Mouse (Mus musculus) intestine, postnatal 0 days (tissue): ENCODE measurements around the gene Dtx3. TPM values are rescaled to one million over a fixed set of nuclear protein-coding genes. Genes with fewer than 3 reads are reported as not detected.

Experiments
- ATAC-seq: fragments of 200-750 bp; cut with Nextera tagmentation; 2 replicates; pipeline ENCODE4 v1.8.0; 2017; ENCODE audit warnings: mild to moderate bottlenecking, moderate TSS enrichment, moderate library complexity
- H3K27ac ChIP-seq: fragments of 300-500 bp; sonication (generic); 2 replicates; pipeline ENCODE4 v1.5.1; 2014; ENCODE audit warnings: mild to moderate bottlenecking, low read depth, low read length, moderate library complexity
- H3K27me3 ChIP-seq: fragments of 300-500 bp; sonication (generic); replicated peaks from 2 replicates; pipeline ENCODE4 v1.6.1; 2014; ENCODE audit warnings: low read length, mixed read lengths; ENCODE audit not compliant: control insufficient read depth, insufficient read depth
- H3K36me3 ChIP-seq: fragments of 300-500 bp; sonication (generic); 2 replicates; pipeline ENCODE4 v1.6.1; 2014; ENCODE audit warnings: mild to moderate bottlenecking, moderate library complexity; ENCODE audit not compliant: control insufficient read depth, insufficient read depth
- H3K4me1 ChIP-seq: fragments of 300-500 bp; sonication (generic); replicated peaks from 2 replicates; pipeline ENCODE4 v1.6.1; 2014; ENCODE audit warnings: antibody characterized with exemption, low read length, mixed read lengths; ENCODE audit not compliant: control insufficient read depth, insufficient read depth
- H3K4me2 ChIP-seq: fragments of 300-500 bp; sonication (generic); replicated peaks from 2 replicates; pipeline ENCODE4 v1.6.1; 2014; ENCODE audit warnings: low read depth, mild to moderate bottlenecking, moderate library complexity
- H3K4me3 ChIP-seq: fragments of 300-500 bp; sonication (generic); 2 replicates; pipeline ENCODE4 v1.5.1; 2014; ENCODE audit warnings: low read depth, low read length
- H3K9ac ChIP-seq: fragments of 300-500 bp; sonication (generic); 2 replicates; pipeline ENCODE4 v1.6.1; 2014; ENCODE audit warnings: mild to moderate bottlenecking, low read depth, low read length
- H3K9me3 ChIP-seq: fragments of 300-500 bp; sonication (generic); 2 replicates; pipeline ENCODE4 v1.6.1; 2016; ENCODE audit warnings: mixed run types; ENCODE audit not compliant: control insufficient read depth
- CTCF ChIP-seq: sonication (generic); IDR thresholded peaks from 2 replicates; pipeline ENCODE4 v1.5.1; 2016; ENCODE audit warnings: low read depth, mild to moderate bottlenecking, control low read depth, antibody characterized with exemption, moderate library complexity
- WGBS: fragments of 180-500 bp; shearing (Covaris S2); extraction: QIAGEN DNeasy Blood & Tissue Kit; methylation state at CpG from one replicate; pipeline ENCODE4 v1.1.7; 2014; 5-methylcytosine and 5-hydroxymethylcytosine counted together
- polyA plus RNA-seq: library from polyadenylated mRNA; unstranded; fragments of >200 nt; fragmentation: Nextera tagmentation; extraction: Ambion mirVana; gene quantifications from 2 replicates; pipeline ENCODE4 v1.2.1, GENCODE M21; 2015

Gene Dtx3
- polyA plus RNA-seq, 1 experiment from 2014 or later: 22.2 TPM

GRCm38 (mm10) chr10:127185506-127185905 lies 10.0 kb downstream of the Dtx3 start:
- ATAC-seq: no peak
- H3K4me1 ChIP-seq: no peaks in the 10 kb centered on the region
- TF ChIP-seq CTCF: no peak
- no peak overlapping the region for H3K27ac ChIP-seq
- no peaks in the 10 kb centered on the region for H3K9me3 ChIP-seq
- H3K9ac ChIP-seq: no peak overlapping the region
- H3K27me3 ChIP-seq: peaks cover 50% of the 10 kb centered on the region
- H3K4me2 ChIP-seq: no peak overlapping the region
- no peak overlapping the region for H3K4me3 ChIP-seq
- 82% methylated on average over 15 of the region's 15 CpGs for WGBS
- peaks cover 5% of the 10 kb centered on the region; the same call in 1 of the 2 replicates for H3K36me3 ChIP-seq

- no peak overlapping the region for H3K27ac ChIP-seq
- no peak for TF ChIP-seq CTCF
- H3K27me3 ChIP-seq: peaks cover 54% of the 10 kb centered on the region
- ATAC-seq: no peak
- WGBS: 74% methylated on average over 9 of the region's 9 CpGs
- no peaks in the 10 kb centered on the region for H3K9me3 ChIP-seq
- H3K36me3 ChIP-seq: peaks cover 5% of the 10 kb centered on the region; the same call in 1 of the 2 replicates
- no peak overlapping the region for H3K4me2 ChIP-seq
- no peaks in the 10 kb centered on the region for H3K4me1 ChIP-seq
- H3K4me3 ChIP-seq: no peak overlapping the region
- H3K9ac ChIP-seq: no peak overlapping the region
These were observed 10.4 kb downstream of the Dtx3 start for GRCm38 (mm10) chr10:127185101-127185500.

GRCm38 (mm10) chr10:127183759-127184158 lies 11.8 kb downstream of the Dtx3 start:
- no peaks in the 10 kb centered on the region for H3K9me3 ChIP-seq
- peaks cover 64% of the 10 kb centered on the region for H3K27me3 ChIP-seq
- no peaks in the 10 kb centered on the region for H3K4me1 ChIP-seq
- no peak for TF ChIP-seq CTCF
- 11% methylated on average over 20 of the region's 20 CpGs for WGBS
- H3K27ac ChIP-seq: no peak overlapping the region
- peaks cover 5% of the 10 kb centered on the region; the same call in 1 of the 2 replicates for H3K36me3 ChIP-seq
- peak overlapping the region; percentile 40 for H3K4me2 ChIP-seq
- ATAC-seq: 0 out of 2 replicates have a peak, but pooled peaks have one; percentile 24
- H3K4me3 ChIP-seq: peak overlapping the region; percentile 5; the same call in 1 of the 2 replicates
- H3K9ac ChIP-seq: no peak overlapping the region

- Histone ChIP-seq H3K4me3 (no peak overlapping the region), H3K36me3 (peaks cover 5% of the 10 kb centered on the region; the same call in 1 of the 2 replicates), H3K27me3 (peaks cover 65% of the 10 kb centered on the region), H3K9ac (no peak overlapping the region), H3K4me2 (no peak overlapping the region), H3K9me3 (no peaks in the 10 kb centered on the region), H3K27ac (no peak overlapping the region), H3K4me1 (peaks cover 6% of the 10 kb centered on the region; the same call in 1 of the 2 replicates)
- no peak for TF ChIP-seq CTCF
- ATAC-seq: no peak
- WGBS: 90% methylated on average over 4 of the region's 4 CpGs
These were observed 12.9 kb downstream of the Dtx3 start for GRCm38 (mm10) chr10:127182624-127183023.

- peaks cover 5% of the 10 kb centered on the region; the same call in 1 of the 2 replicates for H3K36me3 ChIP-seq
- H3K4me3 ChIP-seq: no peak overlapping the region
- H3K9ac ChIP-seq: no peak overlapping the region
- WGBS: 68% methylated on average over 6 of the region's 6 CpGs
- ATAC-seq: no peak
- no peak overlapping the region for H3K4me2 ChIP-seq
- H3K27me3 ChIP-seq: peaks cover 67% of the 10 kb centered on the region
- H3K27ac ChIP-seq: no peak overlapping the region
- TF ChIP-seq CTCF: no peak
- H3K9me3 ChIP-seq: no peaks in the 10 kb centered on the region
- peaks cover 6% of the 10 kb centered on the region; the same call in 1 of the 2 replicates for H3K4me1 ChIP-seq
These were observed 14.0 kb downstream of the Dtx3 start for GRCm38 (mm10) chr10:127181566-127181965.

GRCm38 (mm10) chr10:127180695-127181047 lies 14.9 kb downstream of the Dtx3 start:
- Histone ChIP-seq H3K4me2 (peak overlapping the region; percentile 37; the same call in 1 of the 2 replicates), H3K27me3 (peaks cover 75% of the 10 kb centered on the region), H3K27ac (no peak overlapping the region), H3K4me1 (peaks cover 6% of the 10 kb centered on the region; the same call in 1 of the 2 replicates), H3K4me3 (no peak overlapping the region), H3K36me3 (peaks cover 5% of the 10 kb centered on the region; the same call in 1 of the 2 replicates), H3K9me3 (no peaks in the 10 kb centered on the region), H3K9ac (no peak overlapping the region)
- TF ChIP-seq CTCF: no peak
- no peak for ATAC-seq
- WGBS: 53% methylated on average over 3 of the region's 3 CpGs
